Mouse (Mus musculus): ENCODE measurements around the gene Ifit1. TPM values are rescaled to one million over a fixed set of nuclear protein-coding genes. Genes with fewer than 3 reads are reported as not detected.

The Ifit1 gene
- polyA plus RNA-seq, 1 experiment from 2014 or later = 0.63 TPM

Other genes starting within 250 kb of the Ifit1 start
- gene Ch25h, start 165.7 kb upstream of the Ifit1 start, polyA plus RNA-seq (2015; fragmentation: Nextera tagmentation; extraction: Ambion mirVana) = 0.52 and 1.2 TPM in 2 replicates
- gene Lipa, start 113.4 kb upstream of the Ifit1 start, polyA plus RNA-seq (2015; fragmentation: Nextera tagmentation; extraction: Ambion mirVana) = 22.4 and 24.7 TPM in 2 replicates
- 6.1 and 7.5 TPM in 2 replicates for gene Ifit2, start 90.2 kb upstream of the Ifit1 start, polyA plus RNA-seq (2015; fragmentation: Nextera tagmentation; extraction: Ambion mirVana)
- gene Ifit3, start 57.3 kb upstream of the Ifit1 start, polyA plus RNA-seq (2015; fragmentation: Nextera tagmentation; extraction: Ambion mirVana) = 2.1 and 3.1 TPM in 2 replicates
- 1.6 and 1.7 TPM in 2 replicates for gene Ifit1bl1, start 38.9 kb upstream of the Ifit1 start, polyA plus RNA-seq (2015; fragmentation: Nextera tagmentation; extraction: Ambion mirVana)
- 0.51 and 0.59 TPM in 2 replicates for gene Ifit3b, start 32.9 kb upstream of the Ifit1 start, polyA plus RNA-seq (2015; fragmentation: Nextera tagmentation; extraction: Ambion mirVana)
- 0.38 and 0.41 TPM in 2 replicates for gene Ifit1bl2, start 128 bp upstream of the Ifit1 start, polyA plus RNA-seq (2015; fragmentation: Nextera tagmentation; extraction: Ambion mirVana)
- 1.5 and 2.4 TPM in 2 replicates for gene Slc16a12, start 106.4 kb downstream of the Ifit1 start, polyA plus RNA-seq (2015; fragmentation: Nextera tagmentation; extraction: Ambion mirVana)
- gene Pank1, start 238.6 kb downstream of the Ifit1 start, polyA plus RNA-seq (2015; fragmentation: Nextera tagmentation; extraction: Ambion mirVana) = 9.7 and 10.7 TPM in 2 replicates